Mouse (Mus musculus): ENCODE results near the gene Sh2d2a. TPM values are rescaled to one million over a fixed set of nuclear protein-coding genes. Genes with fewer than 3 reads are reported as not detected.

Gene Sh2d2a
- polyA plus RNA-seq, 1 experiment from 2014 or later = 0.04 TPM

GRCm38 (mm10) chr3:87829025-87829424, 17.5 kb upstream of the Sh2d2a start:
- peaks cover under 1% of the 10 kb centered on the region; the same call in 1 of the 2 replicates for H3K27me3 ChIP-seq (replicated peaks)
- WGBS (ENCODE audit: insufficient replicate concordance) = 33% methylated on average over 10 of the region's 10 CpGs
- H3K4me3 ChIP-seq = no peak overlapping the region
- no peak overlapping the region for H3K4me2 ChIP-seq
- 0 out of 2 replicates have a peak, but pooled peaks cover 2% of the 10 kb centered on the region for H3K4me1 ChIP-seq
- no peak overlapping the region for H3K27ac ChIP-seq
- no peak for ATAC-seq
- no peak overlapping the region for H3K9ac ChIP-seq
- no peaks in the 10 kb centered on the region for H3K36me3 ChIP-seq
- no peaks in the 10 kb centered on the region for H3K9me3 ChIP-seq (replicated peaks)

- ATAC-seq = no peak
- 0 out of 2 replicates have a peak, but pooled peaks cover 2% of the 10 kb centered on the region for H3K4me1 ChIP-seq
- H3K9me3 ChIP-seq (replicated peaks) = no peaks in the 10 kb centered on the region
- H3K9ac ChIP-seq = no peak overlapping the region
- no peak overlapping the region for H3K4me3 ChIP-seq
- H3K36me3 ChIP-seq = no peaks in the 10 kb centered on the region
- H3K27ac ChIP-seq = no peak overlapping the region
- 65% methylated on average over 7 of the region's 7 CpGs for WGBS (ENCODE audit: insufficient replicate concordance)
- H3K27me3 ChIP-seq (replicated peaks) = no peaks in the 10 kb centered on the region
- H3K4me2 ChIP-seq = no peak overlapping the region
These were observed 14.3 kb upstream of the Sh2d2a start for GRCm38 (mm10) chr3:87832109-87832859.

DNA sequence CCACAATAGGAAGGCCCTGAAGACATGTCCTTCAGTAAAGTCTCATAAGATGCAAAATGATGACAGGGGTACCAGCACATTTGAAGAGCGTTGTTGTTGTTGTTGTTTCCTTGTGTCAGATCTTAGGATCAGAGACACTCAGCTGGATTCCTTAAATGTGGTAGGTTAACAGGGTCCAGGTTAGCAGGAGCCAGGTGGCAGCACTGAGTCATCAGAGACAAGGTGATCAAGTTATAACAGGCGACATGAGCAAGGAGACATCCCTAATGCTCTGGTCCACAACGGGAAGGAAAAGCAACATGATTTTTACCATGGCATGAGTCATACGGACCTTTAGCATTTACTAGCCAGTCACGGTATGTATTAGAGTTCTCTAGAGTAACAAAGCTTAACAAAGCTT, 13.1 kb upstream of the Sh2d2a start:
- no peak for ATAC-seq
- no peak overlapping the region for H3K4me3 ChIP-seq
- no peaks in the 10 kb centered on the region for H3K36me3 ChIP-seq
- H3K27ac ChIP-seq = no peak overlapping the region
- H3K9ac ChIP-seq = no peak overlapping the region
- no peaks in the 10 kb centered on the region for H3K27me3 ChIP-seq (replicated peaks)
- 53% methylated on average over 5 of the region's 5 CpGs for WGBS (ENCODE audit: insufficient replicate concordance)
- H3K4me1 ChIP-seq = 0 out of 2 replicates have a peak, but pooled peaks cover 2% of the 10 kb centered on the region
- no peaks in the 10 kb centered on the region for H3K9me3 ChIP-seq (replicated peaks)
- H3K4me2 ChIP-seq = no peak overlapping the region

- 4% methylated on average over 4 of the region's 4 CpGs for WGBS (ENCODE audit: insufficient replicate concordance)
- ATAC-seq = no peak
- Histone ChIP-seq H3K27me3 (replicated peaks) (peaks cover 12% of the 10 kb centered on the region; the same call in 1 of the 2 replicates), H3K4me1 (no peaks in the 10 kb centered on the region), H3K9me3 (replicated peaks) (no peaks in the 10 kb centered on the region), H3K27ac (no peak overlapping the region), H3K4me2 (no peak overlapping the region), H3K36me3 (no peaks in the 10 kb centered on the region), H3K4me3 (no peak overlapping the region), H3K9ac (no peak overlapping the region)
These were observed 7.9 kb upstream of the Sh2d2a start for GRCm38 (mm10) chr3:87838622-87839021.

DNA sequence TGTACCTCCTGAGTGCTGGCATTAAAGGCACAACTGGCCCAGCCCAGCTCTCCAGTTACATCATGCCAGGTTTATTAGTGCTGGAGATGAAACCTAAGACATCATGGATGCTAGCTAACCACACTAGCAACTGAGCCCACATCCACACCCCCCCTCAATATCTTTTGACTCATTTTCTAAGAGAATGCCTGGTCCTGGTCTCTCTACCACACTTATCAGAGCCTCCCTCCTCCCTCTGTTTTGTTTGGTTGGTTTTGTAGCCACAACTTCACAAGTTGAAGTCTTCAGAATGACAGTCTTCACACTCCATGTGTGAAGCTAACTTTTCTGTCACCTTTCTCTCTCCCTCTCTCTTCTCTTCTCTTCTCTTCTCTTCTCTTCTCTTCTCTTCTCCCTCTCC, 5.7 kb upstream of the Sh2d2a start:
- Histone ChIP-seq H3K27me3 (replicated peaks) (peaks cover 12% of the 10 kb centered on the region; the same call in 1 of the 2 replicates), H3K4me3 (no peak overlapping the region), H3K27ac (no peak overlapping the region), H3K9me3 (replicated peaks) (no peaks in the 10 kb centered on the region), H3K9ac (no peak overlapping the region), H3K36me3 (no peaks in the 10 kb centered on the region), H3K4me2 (no peak overlapping the region), H3K4me1 (no peaks in the 10 kb centered on the region)
- ATAC-seq = no peak

DNA sequence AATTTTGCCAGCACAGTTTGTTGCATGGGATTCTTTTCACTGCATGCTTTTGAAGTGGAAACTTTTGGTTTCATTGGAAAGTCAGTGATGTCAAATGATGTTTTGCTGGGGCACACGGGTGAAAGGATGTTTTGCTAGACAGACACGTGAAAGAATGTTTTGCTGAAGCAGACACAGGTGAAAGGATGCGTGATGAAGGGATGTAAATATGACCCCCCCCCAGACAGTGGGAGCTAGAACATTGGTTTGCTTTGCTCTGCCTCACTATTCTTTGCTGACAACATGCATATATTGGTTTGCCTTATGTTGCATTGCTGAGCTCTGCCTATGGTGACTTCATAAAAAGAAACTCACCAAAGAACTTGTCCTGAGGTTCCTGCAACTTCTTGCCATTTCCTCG, 1.6 kb upstream of the Sh2d2a start:
- Histone ChIP-seq H3K4me2 (no peak overlapping the region), H3K9me3 (replicated peaks) (no peaks in the 10 kb centered on the region), H3K4me1 (no peaks in the 10 kb centered on the region), H3K9ac (no peak overlapping the region), H3K27ac (no peak overlapping the region), H3K36me3 (no peaks in the 10 kb centered on the region), H3K27me3 (replicated peaks) (peaks cover 9% of the 10 kb centered on the region; the same call in 1 of the 2 replicates), H3K4me3 (no peak overlapping the region)
- WGBS (ENCODE audit: insufficient replicate concordance) = 63% methylated on average over 4 of the region's 4 CpGs
- no peak for ATAC-seq

DNA sequence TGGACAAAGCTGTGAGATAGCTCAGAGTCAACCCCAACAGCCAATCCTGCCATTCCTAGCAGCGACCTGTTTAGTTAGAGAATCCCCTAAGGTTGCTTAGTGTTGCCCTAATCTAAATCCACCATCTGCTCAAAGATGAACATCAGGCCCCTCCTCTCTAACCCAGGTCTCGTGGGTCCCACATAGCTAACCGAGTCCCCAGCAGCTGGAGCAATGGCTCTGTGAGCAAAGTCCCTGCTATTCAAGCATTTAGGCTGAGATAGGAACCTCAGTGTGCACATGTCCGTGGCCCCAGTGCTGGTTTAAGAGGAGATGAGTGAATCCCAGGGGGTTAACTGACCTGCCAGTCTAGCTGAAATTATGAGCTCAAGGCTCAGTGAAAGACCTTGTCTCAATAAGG, 369 bp upstream of the Sh2d2a start:
- Histone ChIP-seq H3K4me2 (no peak overlapping the region), H3K9ac (no peak overlapping the region)

GRCm38 (mm10) chr3:87847680-87848079, 1.1 kb downstream of the Sh2d2a start:
- WGBS (ENCODE audit: insufficient replicate concordance) = 39% methylated on average over 5 of the region's 5 CpGs
- no peak overlapping the region for H3K4me2 ChIP-seq
- no peaks in the 10 kb centered on the region for H3K36me3 ChIP-seq
- H3K9me3 ChIP-seq (replicated peaks) = no peaks in the 10 kb centered on the region
- H3K9ac ChIP-seq = no peak overlapping the region
- ATAC-seq = no peak
- H3K27ac ChIP-seq = no peak overlapping the region
- no peaks in the 10 kb centered on the region for H3K4me1 ChIP-seq
- H3K4me3 ChIP-seq = no peak overlapping the region
- 0 out of 2 replicates have a peak, but pooled peaks cover 5% of the 10 kb centered on the region for H3K27me3 ChIP-seq (replicated peaks)

More for the DNA sequence above, 369 bp upstream of the Sh2d2a start:
- Histone ChIP-seq H3K27me3 (replicated peaks) (0 out of 2 replicates have a peak, but pooled peaks cover 5% of the 10 kb centered on the region), H3K36me3 (no peaks in the 10 kb centered on the region), H3K27ac (no peak overlapping the region), H3K9me3 (replicated peaks) (no peaks in the 10 kb centered on the region), H3K4me3 (no peak overlapping the region), H3K4me1 (no peaks in the 10 kb centered on the region)
- ATAC-seq = no peak
- WGBS (ENCODE audit: insufficient replicate concordance) = 41% methylated on average over 4 of the region's 4 CpGs

- Histone ChIP-seq H3K9me3 (replicated peaks) (no peaks in the 10 kb centered on the region), H3K4me1 (no peaks in the 10 kb centered on the region), H3K27me3 (replicated peaks) (0 out of 2 replicates have a peak, but pooled peaks cover 5% of the 10 kb centered on the region), H3K36me3 (no peaks in the 10 kb centered on the region), H3K27ac (no peak overlapping the region), H3K4me2 (no peak overlapping the region), H3K9ac (no peak overlapping the region), H3K4me3 (no peak overlapping the region)
- no peak for ATAC-seq
- 62% methylated on average over 14 of the region's 14 CpGs for WGBS (ENCODE audit: insufficient replicate concordance)
These were observed 2.6 kb downstream of the Sh2d2a start for GRCm38 (mm10) chr3:87849117-87849516.

GRCm38 (mm10) chr3:87854795-87855568, 8.4 kb downstream of the Sh2d2a start:
- ATAC-seq = no peak
- Histone ChIP-seq H3K4me2 (no peak overlapping the region), H3K9ac (no peak overlapping the region), H3K27ac (no peak overlapping the region; the same call in 1 of the 2 replicates), H3K27me3 (replicated peaks) (no peaks in the 10 kb centered on the region), H3K4me1 (peaks cover 4% of the 10 kb centered on the region; the same call in 1 of the 2 replicates), H3K36me3 (peaks cover 41% of the 10 kb centered on the region), H3K9me3 (replicated peaks) (no peaks in the 10 kb centered on the region), H3K4me3 (no peak overlapping the region)
- WGBS (ENCODE audit: insufficient replicate concordance) = 60% methylated on average over 7 of the region's 7 CpGs

GRCm38 (mm10) chr3:87855936-87856335, 9.4 kb downstream of the Sh2d2a start:
- ATAC-seq = no peak
- Histone ChIP-seq H3K27ac (no peak overlapping the region), H3K9me3 (replicated peaks) (no peaks in the 10 kb centered on the region), H3K9ac (no peak overlapping the region), H3K36me3 (peaks cover 51% of the 10 kb centered on the region), H3K4me2 (no peak overlapping the region), H3K4me3 (no peak overlapping the region), H3K4me1 (peaks cover 4% of the 10 kb centered on the region; the same call in 1 of the 2 replicates), H3K27me3 (replicated peaks) (no peaks in the 10 kb centered on the region)
- 81% methylated on average over 8 of the region's 8 CpGs for WGBS (ENCODE audit: insufficient replicate concordance)

DNA sequence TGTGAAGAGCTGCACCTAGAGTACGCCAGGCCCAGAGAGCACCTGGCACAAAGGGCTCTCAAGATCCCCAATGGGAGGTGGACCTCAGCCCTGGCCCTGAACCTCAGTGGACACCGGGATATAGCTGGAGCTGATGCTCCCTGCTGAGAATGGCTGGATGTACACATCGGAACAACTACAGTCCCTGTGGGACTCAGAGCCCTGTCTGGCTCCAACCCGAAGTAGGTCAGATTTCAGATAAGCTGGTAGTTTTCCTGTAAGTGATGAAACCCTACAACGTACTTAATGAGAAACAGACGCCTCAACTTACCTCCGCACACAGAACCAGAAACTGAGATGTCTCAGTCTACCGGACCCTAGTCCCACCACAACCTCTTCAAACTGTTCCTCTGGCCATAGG, 11.1 kb downstream of the Sh2d2a start:
- ATAC-seq = no peak
- no peaks in the 10 kb centered on the region for H3K27me3 ChIP-seq (replicated peaks)
- H3K4me2 ChIP-seq = no peak overlapping the region
- no peaks in the 10 kb centered on the region for H3K9me3 ChIP-seq (replicated peaks)
- H3K27ac ChIP-seq = no peak overlapping the region
- peaks cover 67% of the 10 kb centered on the region for H3K36me3 ChIP-seq
- H3K4me1 ChIP-seq = peaks cover 4% of the 10 kb centered on the region; the same call in 1 of the 2 replicates
- 85% methylated on average over 8 of the region's 8 CpGs for WGBS (ENCODE audit: insufficient replicate concordance)
- H3K9ac ChIP-seq = no peak overlapping the region
- H3K4me3 ChIP-seq = no peak overlapping the region
